Mouse (Mus musculus) embryonic facial prominence, embryonic 11.5 days (tissue): Measurements from ENCODE around the gene Ldhal6b. TPM values are rescaled to one million over a fixed set of nuclear protein-coding genes. Genes with fewer than 3 reads are reported as not detected.
A peak's percentile ranks its signal among the peaks of the same experiment; 100 is the strongest.

ENCODE experiments used
- ATAC-seq: fragments of 200-750 bp; cut with Nextera tagmentation; replicated peaks from 2 replicates; pipeline ENCODE4 v1.8.0; 2017; ENCODE audit warnings: low read depth; ENCODE audit not compliant: insufficient number of reproducible peaks, low FRiP score, low TSS enrichment
- DNase-seq: peaks from one replicate; pipeline ENCODE4 v3.0.0-alpha.2; 2015; ENCODE audit warnings: low spot score
- H3K27ac ChIP-seq: fragments of 300-500 bp; sonication (generic); replicated peaks from 2 replicates; pipeline ENCODE4 v1.5.1; 2014; ENCODE audit warnings: mild to moderate bottlenecking, low read depth, low read length, control low read depth
- H3K27me3 ChIP-seq: fragments of 300-500 bp; sonication (generic); 2 replicates; pipeline ENCODE4 v1.6.1; 2014; ENCODE audit warnings: mild to moderate bottlenecking, low read length, moderate library complexity, mixed read lengths; ENCODE audit not compliant: control insufficient read depth, insufficient read depth
- H3K36me3 ChIP-seq: fragments of 300-500 bp; sonication (generic); replicated peaks from 2 replicates; pipeline ENCODE4 v1.6.1; 2014; ENCODE audit warnings: low read depth, mild to moderate bottlenecking, low read length, moderate library complexity, mixed read lengths; ENCODE audit not compliant: control insufficient read depth, insufficient read depth
- H3K4me1 ChIP-seq: fragments of 300-500 bp; sonication (generic); 2 replicates; pipeline ENCODE4 v1.6.1; 2014; ENCODE audit warnings: low read length, mixed read lengths; ENCODE audit not compliant: control insufficient read depth, insufficient read depth
- H3K4me2 ChIP-seq: fragments of 300-500 bp; sonication (generic); 2 replicates; pipeline ENCODE4 v1.6.1; 2014; ENCODE audit warnings: low read depth, mild to moderate bottlenecking, control low read depth, low read length, moderate library complexity
- H3K4me3 ChIP-seq: fragments of 300-500 bp; sonication (generic); 2 replicates; pipeline ENCODE4 v1.5.1; 2014; ENCODE audit warnings: low read depth, low read length, control low read depth
- H3K9ac ChIP-seq: fragments of 300-500 bp; sonication (generic); replicated peaks from 2 replicates; pipeline ENCODE4 v1.6.1; 2014; ENCODE audit warnings: mild to moderate bottlenecking, control low read depth, low read length
- H3K9me3 ChIP-seq: fragments of 300-500 bp; sonication (generic); replicated peaks from 2 replicates; pipeline ENCODE4 v1.6.1; 2016; ENCODE audit warnings: mild to moderate bottlenecking, low read length, inconsistent platforms, mixed read lengths; ENCODE audit not compliant: control insufficient read depth
- WGBS: fragments of 180-500 bp; shearing (Covaris S2); extraction: QIAGEN DNeasy Blood & Tissue Kit; methylation state at CpG from one replicate; pipeline ENCODE4 v1.1.7; 2014; 5-methylcytosine and 5-hydroxymethylcytosine counted together
- polyA plus RNA-seq: library from polyadenylated mRNA; unstranded; fragments of >200 nt; fragmentation: Nextera tagmentation; extraction: Ambion mirVana; gene quantifications from 2 replicates; pipeline ENCODE4 v1.2.1, GENCODE M21; 2014

The Ldhal6b gene
- polyA plus RNA-seq, 1 experiment from 2014 or later, result not detected

- WGBS, result 29% methylated on average over 33 of the region's 33 CpGs
- H3K4me2 ChIP-seq, result no peak overlapping the region
- DNase-seq, result peak; percentile 87
Measured at GRCm38 (mm10) chr17:5397148-5398007, 21.2 kb downstream of the Ldhal6b start.

GRCm38 (mm10) chr17:5396213-5396612 lies 22.4 kb downstream of the Ldhal6b start:
- no peak overlapping the region for H3K9ac ChIP-seq
- no peak overlapping the region for H3K27ac ChIP-seq
- no peaks in the 10 kb centered on the region for H3K27me3 ChIP-seq
- ATAC-seq, result no peak
- H3K4me2 ChIP-seq, result no peak overlapping the region
- DNase-seq, result no peak
- H3K36me3 ChIP-seq, result no peaks in the 10 kb centered on the region
- no peaks in the 10 kb centered on the region for H3K4me1 ChIP-seq
- no peak overlapping the region for H3K4me3 ChIP-seq
- WGBS, result 71% methylated on average over 5 of the region's 5 CpGs
- no peaks in the 10 kb centered on the region for H3K9me3 ChIP-seq

More at GRCm38 (mm10) chr17:5397148-5398007, 21.2 kb downstream of the Ldhal6b start:
- Histone ChIP-seq H3K36me3 (no peaks in the 10 kb centered on the region), H3K4me1 (no peaks in the 10 kb centered on the region), H3K27ac (no peak overlapping the region), H3K27me3 (no peaks in the 10 kb centered on the region), H3K9ac (no peak overlapping the region), H3K4me3 (no peak overlapping the region), H3K9me3 (no peaks in the 10 kb centered on the region)
- ATAC-seq, result peak; percentile 84

GRCm38 (mm10) chr17:5395454-5396205 lies 22.9 kb downstream of the Ldhal6b start:
- ATAC-seq (no peak), DNase-seq (no peak)
- Histone ChIP-seq H3K4me3 (no peak overlapping the region), H3K4me2 (no peak overlapping the region), H3K9ac (no peak overlapping the region), H3K27me3 (no peaks in the 10 kb centered on the region), H3K36me3 (no peaks in the 10 kb centered on the region), H3K9me3 (no peaks in the 10 kb centered on the region), H3K27ac (no peak overlapping the region), H3K4me1 (no peaks in the 10 kb centered on the region)
- WGBS, result 85% methylated on average over 16 of the region's 16 CpGs

GRCm38 (mm10) chr17:5390682-5391081 lies 27.9 kb downstream of the Ldhal6b start:
- no peak for DNase-seq
- Histone ChIP-seq H3K27me3 (no peaks in the 10 kb centered on the region), H3K4me1 (no peaks in the 10 kb centered on the region), H3K9ac (no peak overlapping the region), H3K9me3 (no peaks in the 10 kb centered on the region), H3K4me2 (no peak overlapping the region), H3K4me3 (no peak overlapping the region), H3K27ac (no peak overlapping the region), H3K36me3 (no peaks in the 10 kb centered on the region)
- 55% methylated on average over 10 of the region's 10 CpGs for WGBS
- no peak for ATAC-seq

GRCm38 (mm10) chr17:5388351-5388750 lies 30.2 kb downstream of the Ldhal6b start:
- DNase-seq (no peak), ATAC-seq (no peak)
- 63% methylated on average over 3 of the region's 3 CpGs for WGBS
- Histone ChIP-seq H3K4me2 (no peak overlapping the region), H3K4me3 (no peak overlapping the region), H3K27ac (no peak overlapping the region), H3K9me3 (no peaks in the 10 kb centered on the region), H3K9ac (no peak overlapping the region), H3K4me1 (no peaks in the 10 kb centered on the region), H3K27me3 (no peaks in the 10 kb centered on the region), H3K36me3 (no peaks in the 10 kb centered on the region)

- H3K4me2 ChIP-seq, result no peak overlapping the region
- H3K36me3 ChIP-seq, result no peaks in the 10 kb centered on the region
- no peak overlapping the region for H3K4me3 ChIP-seq
- no peaks in the 10 kb centered on the region for H3K9me3 ChIP-seq
- H3K4me1 ChIP-seq, result no peaks in the 10 kb centered on the region
- no peak overlapping the region for H3K27ac ChIP-seq
- WGBS, result 88% methylated on average over 12 of the region's 12 CpGs
- DNase-seq (no peak), ATAC-seq (no peak)
- H3K9ac ChIP-seq, result no peak overlapping the region
- no peaks in the 10 kb centered on the region for H3K27me3 ChIP-seq
Measured at GRCm38 (mm10) chr17:5386885-5387545, 31.6 kb downstream of the Ldhal6b start.

GRCm38 (mm10) chr17:5385694-5386093 lies 32.9 kb downstream of the Ldhal6b start:
- no peak overlapping the region for H3K4me3 ChIP-seq
- 95% methylated on average over 1 of the region's 1 CpGs for WGBS
- H3K4me1 ChIP-seq, result no peaks in the 10 kb centered on the region
- H3K27ac ChIP-seq, result no peak overlapping the region
- DNase-seq (no peak), ATAC-seq (no peak)
- H3K27me3 ChIP-seq, result no peaks in the 10 kb centered on the region
- H3K9ac ChIP-seq, result no peak overlapping the region
- no peak overlapping the region for H3K4me2 ChIP-seq
- H3K36me3 ChIP-seq, result no peaks in the 10 kb centered on the region
- H3K9me3 ChIP-seq, result no peaks in the 10 kb centered on the region
